Mouse (Mus musculus) adrenal gland, adult 18-20 months (tissue): ENCODE results near the gene Gigyf2. TPM values are rescaled to one million over a fixed set of nuclear protein-coding genes. Genes with fewer than 3 reads are reported as not detected.

Experiments
- DNase-seq, 2 experiments: peaks; one replicate each; pipeline ENCODE4 v3.0.0; 2021 to 2022; ENCODE audit warnings: low spot score in 2 of 2
- total RNA-seq, 2 experiments: library from RNA; stranded (reverse); gene quantifications; 1 replicate in 1 of 2; 2 replicates in 1 of 2; pipeline ENCODE4 v1.2.3; 2021

The Gigyf2 gene
- total RNA-seq, 2 experiments from 2014 or later, result 79.7 to 101 TPM

- no peak for DNase-seq
These were observed 10.9 kb upstream of the Gigyf2 start for GRCm38 (mm10) chr1:87315894-87316293.

- DNase-seq, result peak; percentile 59 to 65
These were observed 10.1 kb upstream of the Gigyf2 start for GRCm38 (mm10) chr1:87316672-87317071.

GRCm38 (mm10) chr1:87321071-87321470 is 5.7 kb upstream of the Gigyf2 start:
- DNase-seq, result no peak

GRCm38 (mm10) chr1:87322778-87323177 is 4.0 kb upstream of the Gigyf2 start:
- DNase-seq, result no peak

- no peak for DNase-seq
These were observed 2.1 kb upstream of the Gigyf2 start for GRCm38 (mm10) chr1:87324649-87325048.

GRCm38 (mm10) chr1:87327165-87327861 is 515 bp downstream of the Gigyf2 start:
- DNase-seq, result peak; percentile 53 to 66

- DNase-seq, result no peak
These were observed 5.0 kb downstream of the Gigyf2 start for GRCm38 (mm10) chr1:87331774-87332173.

- DNase-seq, result no peak
These were observed 23.8 kb downstream of the Gigyf2 start for GRCm38 (mm10) chr1:87350576-87350975.

- DNase-seq, result no peak
These were observed 33.5 kb downstream of the Gigyf2 start for GRCm38 (mm10) chr1:87360276-87360675.

GRCm38 (mm10) chr1:87378024-87378560 is 51.3 kb downstream of the Gigyf2 start:
- DNase-seq, result no peak

- DNase-seq, result no peak
These were observed 53.1 kb downstream of the Gigyf2 start for GRCm38 (mm10) chr1:87379919-87380318.

- no peak for DNase-seq
These were observed 54.4 kb downstream of the Gigyf2 start for GRCm38 (mm10) chr1:87381152-87381551.

- DNase-seq, result no peak
These were observed 59.8 kb downstream of the Gigyf2 start for GRCm38 (mm10) chr1:87386436-87387092.

- no peak for DNase-seq
These were observed 66.8 kb downstream of the Gigyf2 start for GRCm38 (mm10) chr1:87393444-87394195.

GRCm38 (mm10) chr1:87394594-87394993 is 67.8 kb downstream of the Gigyf2 start, which contains the start of gene Kcnj13:
Gene Kcnj13, minus strand, starts transcription at chr1:87394729.
- DNase-seq, result no peak

GRCm38 (mm10) chr1:87396923-87397586 is 70.3 kb downstream of the Gigyf2 start:
- DNase-seq, result no peak

- no peak for DNase-seq
These were observed 77.9 kb downstream of the Gigyf2 start for GRCm38 (mm10) chr1:87404710-87405109.

GRCm38 (mm10) chr1:87406012-87406411 is 79.2 kb downstream of the Gigyf2 start:
- no peak for DNase-seq

GRCm38 (mm10) chr1:87409380-87409779 is 82.6 kb downstream of the Gigyf2 start:
- no peak for DNase-seq

- no peak for DNase-seq
These were observed 91.9 kb downstream of the Gigyf2 start for GRCm38 (mm10) chr1:87418733-87419132.

- no peak for DNase-seq
These were observed 108.3 kb downstream of the Gigyf2 start for GRCm38 (mm10) chr1:87435125-87435524.
